Mouse (Mus musculus): ENCODE measurements around the gene Ryr2.
"Not testable (repeated sequence)": the region's sequence is repeated elsewhere in the genome, so short reads cannot be mapped to it uniquely, and the experiment has no call there.

The Ryr2 gene

GRCm38 (mm10) chr13:12106662-12107632 lies at the start of gene Ryr2:
Gene Ryr2, minus strand, starts transcription at chr13:12106945.
- peak; percentile 26 for DNase-seq (ENCODE audit: extremely low spot score, low read depth, low spot score)

DNA sequence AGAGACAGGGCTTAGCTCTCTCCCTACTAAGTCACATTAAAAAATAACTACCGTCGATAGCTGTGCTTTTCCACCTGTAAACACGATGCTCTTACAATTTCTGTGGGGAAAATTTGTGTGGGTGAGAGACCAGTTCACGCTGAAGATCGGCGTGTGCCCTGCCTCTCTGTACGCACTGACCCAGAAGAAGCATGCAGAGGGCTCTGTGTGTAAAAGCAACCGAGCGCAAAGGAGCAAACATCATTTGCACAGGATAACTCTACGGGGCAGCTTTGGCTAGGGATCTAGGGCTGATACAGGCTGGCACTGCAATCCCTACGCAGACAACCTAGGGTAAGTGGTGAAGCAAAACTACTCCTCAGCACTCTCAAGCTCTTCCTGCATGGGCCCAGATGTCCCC lies 47.2 kb upstream of the Ryr2 start:
- DNase-seq (ENCODE audit: extremely low spot score, low read depth, low spot score), result no peak

GRCm38 (mm10) chr13:12146918-12147507 lies 40.3 kb upstream of the Ryr2 start:
- DNase-seq (ENCODE audit: extremely low spot score, low read depth, low spot score), result no peak

- no peak for DNase-seq (ENCODE audit: extremely low spot score, low read depth, low spot score)
Measured at GRCm38 (mm10) chr13:12146402-12146801, 39.7 kb upstream of the Ryr2 start.

- DNase-seq (ENCODE audit: extremely low spot score, low read depth, low spot score), result no peak
Measured at GRCm38 (mm10) chr13:12143347-12143746, 36.6 kb upstream of the Ryr2 start.

GRCm38 (mm10) chr13:12136461-12136860 lies 29.7 kb upstream of the Ryr2 start:
- not testable (repeated sequence) for DNase-seq (ENCODE audit: extremely low spot score, low read depth, low spot score)

DNA sequence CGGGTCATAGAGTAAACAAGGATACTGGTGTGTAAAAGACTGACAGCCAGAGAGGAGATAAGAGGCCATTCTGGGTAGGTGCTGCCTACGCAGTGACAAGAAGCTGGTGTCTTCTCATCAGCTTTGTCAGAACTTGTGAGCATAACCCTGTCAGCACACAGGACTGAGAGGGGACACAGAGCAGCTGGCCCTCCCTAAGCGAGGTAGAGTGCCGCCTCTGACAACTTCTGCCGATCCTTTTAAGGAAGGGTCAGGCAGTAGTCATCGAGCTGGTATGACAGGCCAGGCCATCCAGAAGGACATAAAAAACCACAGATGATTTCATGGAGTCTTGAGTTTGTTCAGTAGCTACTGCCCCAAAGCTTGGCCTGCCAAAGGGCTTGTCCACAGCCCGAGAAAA lies 26.8 kb upstream of the Ryr2 start:
- DNase-seq (ENCODE audit: extremely low spot score, low read depth, low spot score), result no peak

- DNase-seq (ENCODE audit: extremely low spot score, low read depth, low spot score), result no peak
Measured at GRCm38 (mm10) chr13:12132160-12132710, 25.5 kb upstream of the Ryr2 start.

DNA sequence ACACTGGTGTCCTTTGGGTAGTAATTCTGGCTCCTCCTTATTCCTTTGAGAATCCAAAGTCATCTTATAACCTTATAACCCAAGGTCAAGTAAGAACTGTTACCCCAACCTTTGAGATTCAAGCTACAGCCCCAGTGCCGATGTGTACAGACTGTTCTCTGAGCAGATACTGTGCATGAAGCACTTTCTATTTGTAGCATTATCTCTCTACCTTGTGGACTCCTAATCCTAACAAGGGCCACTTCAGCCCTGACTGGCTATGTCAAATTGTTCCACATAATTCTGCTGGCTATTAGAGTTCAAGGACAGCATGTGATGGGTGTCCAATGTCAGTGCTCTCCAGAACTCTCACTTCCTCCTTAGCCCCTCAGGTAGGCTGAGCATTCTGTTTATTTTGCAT lies 22.4 kb upstream of the Ryr2 start:
- DNase-seq (ENCODE audit: extremely low spot score, low read depth, low spot score), result no peak

GRCm38 (mm10) chr13:12126099-12126498 lies 19.4 kb upstream of the Ryr2 start:
- no peak for DNase-seq (ENCODE audit: extremely low spot score, low read depth, low spot score)

DNA sequence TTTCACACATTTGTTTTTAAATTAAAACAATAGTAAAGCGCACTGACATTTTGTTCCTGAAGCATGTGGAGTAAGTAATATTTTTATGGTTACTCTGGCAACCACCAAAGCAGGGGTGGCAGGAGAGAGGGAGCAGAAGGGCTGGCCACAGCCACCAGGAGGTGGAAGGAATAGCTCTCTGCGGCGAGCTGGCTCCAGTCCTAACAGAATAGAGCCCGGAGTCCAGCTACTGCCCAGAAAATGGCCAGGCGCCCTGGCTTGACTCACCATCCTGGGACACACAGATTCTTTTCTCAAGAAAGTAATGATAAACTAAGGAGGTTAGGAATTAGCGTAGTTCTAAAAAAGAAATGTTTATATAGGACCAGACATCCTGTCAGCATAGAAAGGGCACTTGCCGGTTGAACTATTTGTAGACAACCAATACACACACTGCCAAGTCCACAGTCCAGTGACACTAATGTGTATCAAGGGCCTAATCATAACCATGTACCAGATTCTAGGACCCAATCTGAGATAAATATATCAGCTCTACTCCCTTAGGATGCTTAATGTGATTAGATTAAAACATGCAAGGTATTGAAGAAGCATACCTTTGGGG lies 18.3 kb upstream of the Ryr2 start:
- DNase-seq (ENCODE audit: extremely low spot score, low read depth, low spot score), result no peak

- DNase-seq (ENCODE audit: extremely low spot score, low read depth, low spot score), result no peak
Measured at GRCm38 (mm10) chr13:12115551-12115950, 8.8 kb upstream of the Ryr2 start.

DNA sequence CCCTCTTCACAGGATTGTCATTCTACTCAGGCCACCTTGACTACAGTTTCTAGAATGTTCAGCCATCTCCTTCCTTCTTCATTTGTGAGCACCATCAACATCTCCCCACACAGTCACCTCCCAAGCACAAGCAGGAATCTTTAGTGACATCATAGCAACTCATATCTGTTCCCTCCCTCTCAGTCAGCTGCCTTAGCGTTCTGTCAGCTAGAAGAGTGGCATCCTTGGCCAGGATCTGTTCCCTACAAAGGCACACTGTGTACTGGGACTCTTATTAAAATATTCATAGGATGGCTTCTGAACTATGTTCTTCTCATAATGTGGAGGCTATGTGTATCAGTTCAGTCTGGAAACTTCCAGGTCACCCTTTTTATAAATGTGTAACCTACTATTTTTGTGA lies 8.1 kb upstream of the Ryr2 start:
- no peak for DNase-seq (ENCODE audit: extremely low spot score, low read depth, low spot score)

DNA sequence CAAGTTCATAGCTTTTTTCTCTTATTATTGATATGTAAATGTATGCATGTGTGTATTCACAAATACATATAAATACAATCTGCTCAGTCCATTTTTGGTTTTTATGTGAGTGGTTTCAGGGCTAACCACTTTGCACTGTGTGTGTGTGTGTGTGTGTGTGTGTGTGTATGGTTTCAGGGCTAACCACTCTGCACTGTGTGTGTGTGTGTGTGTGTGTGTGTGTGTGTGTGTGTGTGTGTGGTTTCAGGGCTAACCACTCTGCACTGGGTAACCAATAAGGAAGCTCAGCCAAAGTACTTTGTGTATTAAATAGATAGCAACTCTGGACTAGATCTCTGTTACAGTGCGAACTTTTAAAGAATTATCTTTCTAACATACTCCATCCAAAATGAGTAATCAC lies 2.2 kb upstream of the Ryr2 start:
- no peak for DNase-seq (ENCODE audit: extremely low spot score, low read depth, low spot score)

DNA sequence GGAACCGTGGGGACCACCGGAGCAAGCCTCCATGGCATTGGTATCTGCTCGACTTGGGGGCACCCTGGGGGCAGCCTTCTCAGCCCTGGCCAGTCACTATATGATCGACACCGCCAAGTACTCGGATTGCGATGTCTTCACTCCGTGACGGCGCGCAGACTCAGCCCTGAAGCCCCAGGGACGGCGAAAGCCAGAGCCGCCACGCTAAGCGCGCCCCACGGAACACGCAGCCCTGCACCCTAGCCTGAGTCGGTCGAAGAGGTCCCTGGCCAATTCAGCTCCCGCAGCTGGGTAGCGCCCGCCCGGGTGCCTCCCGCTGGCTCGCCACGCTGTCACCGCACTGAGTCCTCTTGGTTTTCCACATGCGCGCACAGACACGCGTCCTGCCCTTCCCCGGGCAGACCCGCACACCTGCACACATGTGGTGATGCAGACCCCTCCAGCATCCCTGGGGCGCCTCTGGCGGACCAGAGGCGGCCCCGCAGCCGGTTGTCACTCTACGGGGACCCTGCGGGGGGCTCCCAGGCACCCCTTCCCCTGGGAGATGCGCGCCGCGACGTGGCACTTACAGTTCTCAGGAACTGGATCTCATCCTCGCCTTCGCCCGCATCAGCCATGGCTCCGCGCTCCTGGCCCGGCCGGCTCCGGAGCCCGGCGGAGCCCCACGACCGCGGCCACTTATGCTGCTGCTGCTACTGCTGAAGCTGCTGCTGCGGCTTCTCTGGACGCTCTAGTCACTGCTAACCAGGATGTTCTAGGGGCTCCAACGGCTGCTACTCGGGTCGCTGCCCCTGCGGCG lies 716 bp downstream of the Ryr2 start:
- no peak for DNase-seq (ENCODE audit: extremely low spot score, low read depth, low spot score)

DNA sequence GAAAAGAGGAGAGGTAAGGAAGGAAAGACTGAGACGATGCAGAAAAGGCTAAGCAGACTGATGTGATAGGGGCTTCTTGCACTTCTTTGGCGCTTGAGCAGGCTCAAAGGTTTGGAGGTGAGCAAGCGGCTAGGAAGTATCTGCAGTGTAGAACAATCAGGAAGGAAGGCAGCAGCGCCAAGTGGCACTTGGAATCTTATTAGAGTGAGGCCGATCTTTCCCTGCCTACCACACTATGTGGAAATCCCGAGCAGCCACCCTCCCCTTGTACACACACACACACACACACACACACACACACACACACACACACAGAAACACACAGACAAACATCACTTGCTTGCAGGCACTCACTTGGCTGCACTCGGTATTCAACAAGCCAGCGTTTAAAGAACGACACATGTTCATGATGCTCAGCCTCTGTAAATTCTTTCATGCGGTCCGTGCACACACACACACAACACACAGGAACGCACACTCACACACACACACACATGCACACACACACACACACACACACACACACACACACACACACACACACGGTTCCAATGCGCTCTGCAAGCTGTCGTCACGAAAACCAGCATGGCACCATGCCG lies 1.4 kb downstream of the Ryr2 start:
- DNase-seq (ENCODE audit: extremely low spot score, low read depth, low spot score), result no peak

- no peak for DNase-seq (ENCODE audit: extremely low spot score, low read depth, low spot score)
Measured at GRCm38 (mm10) chr13:12104318-12104717, 2.4 kb downstream of the Ryr2 start.

DNA sequence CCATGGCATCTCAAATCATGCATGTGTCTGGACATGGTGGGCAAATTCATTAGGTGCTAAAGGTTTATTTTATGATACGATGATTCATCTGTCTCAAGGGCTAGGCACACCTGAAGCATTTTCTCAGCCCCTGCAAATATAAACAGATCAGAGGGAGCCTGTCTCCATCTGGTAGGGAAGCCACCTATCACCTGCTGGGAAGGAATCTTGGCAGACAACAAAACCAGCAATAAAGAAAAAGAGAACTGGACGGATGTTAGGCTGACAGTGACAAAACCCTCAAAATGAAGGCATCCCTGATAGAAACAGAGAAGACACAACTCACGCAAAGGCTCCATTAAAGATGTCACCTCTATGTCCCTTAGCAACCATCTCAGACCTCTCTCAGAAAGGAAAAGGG lies 3.7 kb downstream of the Ryr2 start:
- no peak for DNase-seq (ENCODE audit: extremely low spot score, low read depth, low spot score)

DNA sequence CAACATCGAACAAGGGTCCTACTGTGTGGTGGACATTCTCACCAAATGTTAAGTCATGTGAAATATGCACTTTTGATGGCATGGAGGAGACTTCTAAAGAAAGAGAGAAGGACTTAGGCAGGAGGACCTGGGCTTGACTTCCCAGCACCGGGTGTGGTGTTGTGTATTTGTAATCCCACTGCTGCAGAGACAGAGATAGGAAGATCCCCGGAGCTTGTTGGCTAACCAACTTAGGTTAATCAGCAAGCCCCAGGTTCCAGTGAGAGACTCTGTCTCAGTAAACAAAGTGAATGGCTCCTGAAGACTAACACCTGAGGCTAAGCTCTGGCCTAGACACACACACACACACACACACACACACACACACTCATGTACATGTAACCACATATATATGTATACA lies 7.3 kb downstream of the Ryr2 start:
- no peak for DNase-seq (ENCODE audit: extremely low spot score, low read depth, low spot score)

GRCm38 (mm10) chr13:12098981-12099380 lies 7.8 kb downstream of the Ryr2 start:
- no peak for DNase-seq (ENCODE audit: extremely low spot score, low read depth, low spot score)
